Mouse (Mus musculus) CH12.LX (cell line): ENCODE results near the gene Rps6ka1. TPM values are rescaled to one million over a fixed set of nuclear protein-coding genes. Genes with fewer than 3 reads are reported as not detected.

Experiments
- DNase-seq: peaks from one replicate; pipeline ENCODE4 v3.0.0-alpha.2; 2013; ENCODE audit errors: extremely low read depth
- H3K27ac ChIP-seq: 2 replicates; pipeline ENCODE4 v1.5.1; 2012; ENCODE audit warnings: low read depth, mild to moderate bottlenecking, control low read depth, moderate library complexity; ENCODE audit not compliant: insufficient read depth
- H3K27me3 ChIP-seq: replicated peaks from 2 replicates; pipeline ENCODE3; 2012; ENCODE audit warnings: inconsistent platforms
- H3K36me3 ChIP-seq, 2 experiments: replicated peaks in 1 of 2; 2 replicates each; pipeline versions ENCODE3 to v1.6.1; 2012; ENCODE audit warnings: inconsistent platforms in 1 of 2, low read length in 1 of 2, mild to moderate bottlenecking in 1 of 2, mixed read lengths in 1 of 2, moderate library complexity in 1 of 2; ENCODE audit not compliant: control insufficient read depth in 1 of 2, insufficient read depth in 1 of 2
- H3K4me1 ChIP-seq, 2 experiments: 2 replicates each; pipeline ENCODE4 v1.6.1; 2012; ENCODE audit warnings: inconsistent platforms in 1 of 2, moderate library complexity in 1 of 2; ENCODE audit not compliant: insufficient read depth in 2 of 2, control insufficient read depth in 1 of 2
- H3K4me2 ChIP-seq: 2 replicates; pipeline ENCODE4 v1.6.1; 2012; ENCODE audit warnings: low read depth, mild to moderate bottlenecking, control low read depth; ENCODE audit not compliant: poor library complexity, insufficient read depth, severe bottlenecking
- H3K4me3 ChIP-seq, 3 experiments: fragments of 150-350 bp in 1 of 3; sonication (generic) in 1 of 3; replicated peaks in 1 of 3; 2 replicates each; pipeline versions ENCODE3 to v1.5.1; 2011 to 2012; ENCODE audit warnings: low read depth in 2 of 3, low read length in 2 of 3, mild to moderate bottlenecking in 2 of 3, moderate library complexity in 2 of 3, control low read depth in 1 of 3, improper control_type of control experiment in 1 of 3, inconsistent platforms in 1 of 3, mixed read lengths in 1 of 3; ENCODE audit not compliant: poor library complexity in 1 of 3
- H3K79me2 ChIP-seq: replicated peaks from 2 replicates; pipeline ENCODE4 v1.6.1; 2012; ENCODE audit warnings: mild to moderate bottlenecking, moderate library complexity; ENCODE audit not compliant: control insufficient read depth, poor library complexity, insufficient read depth, severe bottlenecking; ENCODE audit errors: extremely low read depth
- H3K9ac ChIP-seq: 2 replicates; pipeline ENCODE4 v1.6.1; 2012; ENCODE audit warnings: low read depth, mild to moderate bottlenecking, control low read depth, moderate library complexity; ENCODE audit not compliant: insufficient read depth
- H3K9me3 ChIP-seq: replicated peaks from 2 replicates; pipeline ENCODE3; 2012; ENCODE audit warnings: low read length, inconsistent platforms, mixed read lengths
- BHLHE40 ChIP-seq: IDR thresholded peaks from 2 replicates; pipeline ENCODE4 v1.6.1; 2011; ENCODE audit warnings: mild to moderate bottlenecking, low read depth, low read length, improper control_type of control experiment
- EP300 ChIP-seq: IDR thresholded peaks from 2 replicates; pipeline ENCODE4 v1.6.1; 2011; ENCODE audit warnings: low read length, improper control_type of control experiment
- ETS1 ChIP-seq: conservative IDR thresholded peaks from 2 replicates; pipeline ENCODE4 v1.6.1; 2012; ENCODE audit warnings: low read depth, mild to moderate bottlenecking, inconsistent platforms, low read length, improper control_type of control experiment, moderate library complexity
- GABPA ChIP-seq: IDR thresholded peaks from 2 replicates; pipeline ENCODE4 v1.6.1; 2012; ENCODE audit warnings: low read depth, low read length, improper control_type of control experiment, inconsistent platforms; ENCODE audit not compliant: insufficient replicate concordance
- HCFC1 ChIP-seq: IDR thresholded peaks from 2 replicates; pipeline ENCODE4 v1.6.1; 2012; ENCODE audit warnings: low read depth, mild to moderate bottlenecking, inconsistent platforms, low read length, improper control_type of control experiment
- IRF4 ChIP-seq: IDR thresholded peaks from 2 replicates; pipeline ENCODE4 v1.6.1; 2014; ENCODE audit warnings: low read depth, mild to moderate bottlenecking, inconsistent platforms, low read length, improper control_type of control experiment
- JUND ChIP-seq: conservative IDR thresholded peaks from 2 replicates; pipeline ENCODE4 v1.6.1; 2011; ENCODE audit warnings: low read depth, low read length, improper control_type of control experiment
- KAT2A ChIP-seq: IDR thresholded peaks from 2 replicates; pipeline ENCODE4 v1.6.1; 2012; ENCODE audit warnings: low read length, improper control_type of control experiment, inconsistent platforms; ENCODE audit not compliant: insufficient replicate concordance
- MAX ChIP-seq: IDR thresholded peaks from 2 replicates; pipeline ENCODE4 v1.6.1; 2011; ENCODE audit warnings: low read length, improper control_type of control experiment
- MEF2A ChIP-seq: IDR thresholded peaks from 2 replicates; pipeline ENCODE4 v1.6.1; 2014; ENCODE audit warnings: low read depth, mild to moderate bottlenecking, inconsistent platforms, low read length, improper control_type of control experiment, borderline replicate concordance
- MYC ChIP-seq: IDR thresholded peaks from 2 replicates; pipeline ENCODE4 v1.6.1; 2011; ENCODE audit warnings: low read depth, mild to moderate bottlenecking, improper control_type of control experiment, low read length
- NELFE ChIP-seq: IDR thresholded peaks from 2 replicates; pipeline ENCODE4 v1.6.1; 2011; ENCODE audit warnings: low read depth, low read length, improper control_type of control experiment
- NRF1 ChIP-seq: IDR thresholded peaks from 2 replicates; pipeline ENCODE4 v1.6.1; 2014; ENCODE audit warnings: low read depth, mild to moderate bottlenecking, inconsistent platforms, low read length, improper control_type of control experiment, moderate library complexity
- POLR2AphosphoS2 ChIP-seq: IDR thresholded peaks from 2 replicates; pipeline ENCODE4 v1.6.1; 2011; ENCODE audit warnings: low read depth, low read length, improper control_type of control experiment
- RAD21 ChIP-seq: IDR thresholded peaks from 2 replicates; pipeline ENCODE4 v1.6.1; 2011; ENCODE audit warnings: low read depth, mild to moderate bottlenecking, low read length, improper control_type of control experiment, moderate library complexity
- RCOR1 ChIP-seq: conservative IDR thresholded peaks from 2 replicates; pipeline ENCODE4 v1.6.1; 2012; ENCODE audit warnings: low read depth, mild to moderate bottlenecking, inconsistent platforms, low read length, improper control_type of control experiment
- SIN3A ChIP-seq: IDR thresholded peaks from 2 replicates; pipeline ENCODE4 v1.6.1; 2012; ENCODE audit warnings: low read length, improper control_type of control experiment, inconsistent platforms
- SMC3 ChIP-seq: IDR thresholded peaks from 2 replicates; pipeline ENCODE4 v1.6.1; 2011; ENCODE audit warnings: low read depth, low read length, improper control_type of control experiment
- TBP ChIP-seq: conservative IDR thresholded peaks from 2 replicates; pipeline ENCODE4 v1.6.1; 2011; ENCODE audit warnings: low read depth, low read length, improper control_type of control experiment
- USF2 ChIP-seq: conservative IDR thresholded peaks from 2 replicates; pipeline ENCODE4 v1.6.1; 2011; ENCODE audit warnings: low read depth, low read length, improper control_type of control experiment
- ZC3H11A ChIP-seq: IDR thresholded peaks from 2 replicates; pipeline ENCODE4 v1.6.1; 2012; ENCODE audit warnings: low read depth, mild to moderate bottlenecking, inconsistent platforms, low read length, improper control_type of control experiment
- dilution Hi-C: fragments of 300-500 bp; cut with MboI; formaldehyde crosslinking; loops from 2 replicates; pipeline ENCODE4 v1.14.3; 2020; ENCODE audit warnings: low sequenced_read_pairs; ENCODE audit not compliant: extremely low pct_unique_long_range_greater_than_20kb, extremely low pct_ligation_motif_present
- in situ Hi-C: fragments of 300-500 bp; cut with MboI; formaldehyde crosslinking; loops from 3 replicates; pipeline ENCODE4 v1.14.3; 2019; ENCODE audit warnings: low sequenced_read_pairs, low pct_ligation_motif_present, low pct_unique_long_range_greater_than_20kb, mixed read lengths
- polyA plus RNA-seq: library from polyadenylated mRNA; unstranded; fragments of >175 nt; gene quantifications from 2 replicates; pipeline ENCODE4 v1.2.1, GENCODE M21; 2012; ENCODE audit warnings: low read depth; ENCODE audit not compliant: insufficient read length
- total RNA-seq, 2 experiments: library from RNA; depleted of rRNA; stranded (reverse); fragments of 300-350 nt in 1 of 2; fragments of >200 nt in 1 of 2; gene quantifications; 2 replicates each; pipeline ENCODE4 v1.2.3; 2012 to 2014

Gene Rps6ka1
- total and polyA plus RNA-seq, 3 experiments = 72.5 to 130 (median 123) TPM

GRCm38 (mm10) chr4:133904326-133904725, 16.7 kb upstream of the Rps6ka1 start:
- Histone ChIP-seq H3K9ac (no peak overlapping the region), H3K4me3 (no peak overlapping the region), H3K36me3 (no peaks in the 10 kb centered on the region), H3K27ac (no peak overlapping the region), H3K9me3 (no peaks in the 10 kb centered on the region), H3K4me2 (no peak overlapping the region), H3K79me2 (no peaks in the 10 kb centered on the region), H3K4me1 (peaks cover 0 to 11% of the 10 kb centered on the region in 2 experiments; a peak in 2 of 4 replicates), H3K27me3 (no peaks in the 10 kb centered on the region)
- dilution Hi-C loops (no loop called here), in situ Hi-C loops (no loop called here)
- DNase-seq = no peak
- TF ChIP-seq JUND (no peak), RAD21 (no peak), HCFC1 (no peak), MEF2A (no peak), TBP (no peak), USF2 (no peak), SMC3 (no peak), SIN3A (no peak), IRF4 (no peak)

GRCm38 (mm10) chr4:133903372-133903771, 15.8 kb upstream of the Rps6ka1 start:
- DNase-seq = peak; percentile 22
- no peak overlapping the region for H3K4me2 ChIP-seq
- no peaks in the 10 kb centered on the region for H3K36me3 ChIP-seq
- in situ Hi-C loops (no loop called here), dilution Hi-C loops (no loop called here)
- no peaks in the 10 kb centered on the region for H3K9me3 ChIP-seq
- no peak overlapping the region for H3K9ac ChIP-seq
- H3K27ac ChIP-seq = no peak overlapping the region
- H3K4me1 ChIP-seq = peaks cover 0 to 11% of the 10 kb centered on the region in 2 experiments; a peak in 2 of 4 replicates
- no peaks in the 10 kb centered on the region for H3K79me2 ChIP-seq
- H3K27me3 ChIP-seq = no peaks in the 10 kb centered on the region
- no peak for TF ChIP-seq MYC
- TF ChIP-seq NELFE = no peak
- no peak for TF ChIP-seq KAT2A
- TF ChIP-seq POLR2AphosphoS2 = no peak
- no peak for TF ChIP-seq EP300
- TF ChIP-seq HCFC1 = no peak
- no peak for TF ChIP-seq ZC3H11A
- H3K4me3 ChIP-seq = no peak overlapping the region

- Histone ChIP-seq H3K36me3 (no peaks in the 10 kb centered on the region), H3K4me3 (no peak overlapping the region), H3K9ac (no peak overlapping the region), H3K9me3 (no peaks in the 10 kb centered on the region), H3K79me2 (no peaks in the 10 kb centered on the region), H3K27ac (no peak overlapping the region), H3K27me3 (no peaks in the 10 kb centered on the region), H3K4me1 (peaks cover 0 to 11% of the 10 kb centered on the region in 2 experiments; a peak in 2 of 4 replicates), H3K4me2 (no peak overlapping the region)
- TF ChIP-seq RCOR1 = no peak
- TF ChIP-seq SIN3A = no peak
- no peak for TF ChIP-seq MEF2A
- no peak for TF ChIP-seq POLR2AphosphoS2
- TF ChIP-seq NRF1 = no peak
- no peak for TF ChIP-seq BHLHE40
- TF ChIP-seq HCFC1 = no peak
- TF ChIP-seq NELFE = no peak
- no peak for TF ChIP-seq GABPA
- no peak for TF ChIP-seq USF2
- no peak for TF ChIP-seq EP300
- TF ChIP-seq ETS1 = no peak
- no peak for TF ChIP-seq JUND
- TF ChIP-seq MAX = no peak
- no peak for DNase-seq
- in situ Hi-C loops (no loop called here), dilution Hi-C loops (no loop called here)
Observed at GRCm38 (mm10) chr4:133902510-133902909, 14.9 kb upstream of the Rps6ka1 start.
